Mouse (Mus musculus) activated CD4-positive, CD25-positive, alpha-beta regulatory T cell, adult 9 weeks (primary cell): ENCODE data around the gene Olfr441. TPM values are rescaled to one million over a fixed set of nuclear protein-coding genes. Genes with fewer than 3 reads are reported as not detected.

Source experiments
- polyA plus RNA-seq: library from polyadenylated mRNA; unstranded; fragments of 100-300 nt; shearing (Covaris generic); gene quantifications from one replicate; pipeline ENCODE4 v1.2.1, GENCODE M21; 2017

Olfr441 gene
- not detected for polyA plus RNA-seq

DNA sequence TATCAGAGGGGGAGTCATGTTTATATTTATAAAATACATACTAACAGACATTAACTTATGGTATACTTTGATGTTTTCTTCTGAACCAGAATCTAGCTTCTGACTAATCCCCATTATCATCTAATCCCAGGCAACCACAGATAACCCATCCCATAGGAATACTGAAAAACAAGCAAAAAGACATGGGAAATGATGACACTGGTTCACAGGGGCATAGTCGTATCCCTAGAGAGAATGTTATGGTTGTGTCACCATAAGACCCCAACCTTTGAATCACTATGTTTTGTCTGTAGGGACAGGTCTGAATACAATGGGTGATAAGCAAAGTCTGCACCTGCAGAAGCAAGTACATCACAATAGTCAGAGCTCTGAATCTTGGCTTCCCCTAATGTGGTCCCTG, at the start of gene Olfr441:
Gene Olfr441 (plus strand): TSS at position 301 of the 400 bp plus-strand sequence.

DNA sequence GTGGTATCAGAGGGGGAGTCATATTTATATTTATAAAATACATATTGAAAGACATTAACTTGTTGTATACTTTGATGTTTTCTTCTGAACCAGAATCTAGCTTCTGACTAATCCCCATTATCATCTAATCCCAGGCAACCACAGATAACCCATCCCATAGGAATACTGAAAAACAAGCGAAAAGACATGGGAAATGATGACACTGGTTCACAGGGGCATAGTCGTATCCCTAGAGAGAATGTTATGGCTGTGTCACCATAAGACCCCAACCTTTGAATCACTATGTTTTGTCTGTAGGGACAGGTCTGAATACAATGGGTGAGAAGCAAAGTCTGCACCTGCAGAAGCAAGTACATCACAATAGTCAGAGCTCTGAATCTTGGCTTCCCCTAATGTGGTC, 40.1 kb downstream of the Olfr441 start, which contains the start of gene Olfr237-ps1:
Gene Olfr237-ps1 (plus strand): TSS at position 301 of the 400 bp plus-strand sequence.

DNA sequence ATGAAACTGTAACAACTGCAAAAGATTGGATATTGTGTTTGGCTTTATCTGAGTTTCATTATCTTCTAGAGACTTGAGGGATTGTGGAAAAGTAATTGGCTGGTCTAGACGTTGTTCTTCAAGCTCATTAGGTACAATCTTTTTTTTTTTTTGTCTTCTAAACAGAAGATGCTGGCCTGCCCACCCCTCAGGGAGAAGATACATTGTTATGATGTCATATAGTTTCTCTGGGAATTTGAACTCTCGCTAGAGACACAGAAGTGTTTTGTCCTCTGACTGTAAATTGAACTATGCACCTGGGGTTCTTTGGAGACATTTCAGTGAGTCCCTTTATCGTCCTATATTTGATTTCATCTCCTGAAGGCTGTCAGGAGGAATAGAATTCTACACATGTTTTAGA, 56.8 kb downstream of the Olfr441 start, which contains the start of gene Olfr437:
Gene Olfr437 (plus strand): TSS at position 301 of the 400 bp plus-strand sequence.

Other genes starting within 250 kb of the Olfr441 start
- not detected for gene Olfr448, start 215.9 kb upstream of the Olfr441 start, polyA plus RNA-seq
- not detected for gene Olfr447, start 197.5 kb upstream of the Olfr441 start, polyA plus RNA-seq
- 0.06 TPM for gene Olfr446, start 185.0 kb upstream of the Olfr441 start, polyA plus RNA-seq
- not detected for gene Olfr444, start 157.3 kb upstream of the Olfr441 start, polyA plus RNA-seq
- not detected for gene Olfr237-ps1, start 40.2 kb downstream of the Olfr441 start, polyA plus RNA-seq
- gene Olfr437, start 56.9 kb downstream of the Olfr441 start, polyA plus RNA-seq = not detected
- gene Olfr13, start 65.8 kb downstream of the Olfr441 start, polyA plus RNA-seq = not detected
- gene Olfr435, start 90.8 kb downstream of the Olfr441 start, polyA plus RNA-seq = not detected
- not detected for gene Olfr434, start 106.7 kb downstream of the Olfr441 start, polyA plus RNA-seq
- gene Olfr47, start 125.2 kb downstream of the Olfr441 start, polyA plus RNA-seq = not detected
- 6.4 TPM for gene Arhgef5, start 159.2 kb downstream of the Olfr441 start, polyA plus RNA-seq
- gene Nobox, start 203.2 kb downstream of the Olfr441 start, polyA plus RNA-seq = not detected